Mouse (Mus musculus): ENCODE measurements around the gene Atf3. TPM values are rescaled to one million over a fixed set of nuclear protein-coding genes. Genes with fewer than 3 reads are reported as not detected.

Atf3 gene
- polyA plus RNA-seq, 1 experiment = 1.6 TPM

DNA sequence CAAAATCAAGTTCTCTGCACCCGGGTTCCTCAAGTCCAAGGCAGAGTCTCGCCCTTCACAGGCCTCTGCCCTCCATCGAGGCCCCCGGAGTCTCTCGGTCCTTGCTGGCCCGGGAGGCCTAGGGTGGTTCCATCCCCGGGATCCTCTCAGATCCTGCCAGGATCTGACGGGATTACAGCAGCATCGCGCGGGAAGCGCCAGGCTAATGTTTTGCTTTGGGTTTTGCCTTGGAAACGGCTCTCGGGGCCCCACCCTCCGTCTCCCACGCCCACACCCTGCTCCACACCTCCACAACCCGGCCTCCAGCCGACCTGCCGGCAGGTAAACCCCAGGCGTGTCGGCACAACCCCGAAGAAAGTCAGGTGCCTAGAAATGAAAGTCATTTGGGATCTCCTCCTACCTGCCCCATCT is 33.0 kb downstream of the Atf3 start:
- Histone ChIP-seq H3K4me1 (ENCODE audit: control insufficient read depth, insufficient read depth, insufficient read length) (peaks cover 20% of the 10 kb centered on the region; the same call in 1 of the 2 replicates), H3K36me3 (ENCODE audit: control insufficient read depth, insufficient read depth, low read length) (no peaks in the 10 kb centered on the region), H3K27ac (ENCODE audit: insufficient read depth, low read length) (no peak overlapping the region), H3K4me3 (ENCODE audit: extremely low read depth, insufficient read depth, insufficient read length) (peak overlapping the region; percentile 65; the same call in 1 of the 2 replicates), H3K27me3 (ENCODE audit: control insufficient read depth, insufficient read depth, low read length) (peaks cover 24% of the 10 kb centered on the region)
- 3% methylated on average over 22 of the region's 22 CpGs for WGBS
- DNase-seq (ENCODE audit: low read depth in 1 of 2, low spot score in 2 of 2) = no peak
- TF ChIP-seq POLR2A (IDR thresholded peaks at IDR 0.05; ENCODE audit: low read depth, low read length) (no peak), CTCF (IDR thresholded peaks at IDR 0.05; ENCODE audit: extremely low read depth, insufficient read depth, insufficient read length, insufficient replicate concordance) (no peak)

GRCm38 (mm10) chr1:191184066-191184815 is 33.6 kb downstream of the Atf3 start:
- Histone ChIP-seq H3K4me3 (ENCODE audit: extremely low read depth, insufficient read depth, insufficient read length) (peak overlapping the region; percentile 65), H3K36me3 (ENCODE audit: control insufficient read depth, insufficient read depth, low read length) (no peaks in the 10 kb centered on the region), H3K27me3 (ENCODE audit: control insufficient read depth, insufficient read depth, low read length) (peaks cover 25% of the 10 kb centered on the region), H3K27ac (ENCODE audit: insufficient read depth, low read length) (no peak overlapping the region), H3K4me1 (ENCODE audit: control insufficient read depth, insufficient read depth, insufficient read length) (peaks cover 20% of the 10 kb centered on the region; the same call in 1 of the 2 replicates)
- no peak for DNase-seq (ENCODE audit: low read depth in 1 of 2, low spot score in 2 of 2)
- TF ChIP-seq POLR2A (IDR thresholded peaks at IDR 0.05; ENCODE audit: low read depth, low read length) (no peak), CTCF (IDR thresholded peaks at IDR 0.05; ENCODE audit: extremely low read depth, insufficient read depth, insufficient read length, insufficient replicate concordance) (no peak)
- 5% methylated on average over 42 of the region's 42 CpGs for WGBS

DNA sequence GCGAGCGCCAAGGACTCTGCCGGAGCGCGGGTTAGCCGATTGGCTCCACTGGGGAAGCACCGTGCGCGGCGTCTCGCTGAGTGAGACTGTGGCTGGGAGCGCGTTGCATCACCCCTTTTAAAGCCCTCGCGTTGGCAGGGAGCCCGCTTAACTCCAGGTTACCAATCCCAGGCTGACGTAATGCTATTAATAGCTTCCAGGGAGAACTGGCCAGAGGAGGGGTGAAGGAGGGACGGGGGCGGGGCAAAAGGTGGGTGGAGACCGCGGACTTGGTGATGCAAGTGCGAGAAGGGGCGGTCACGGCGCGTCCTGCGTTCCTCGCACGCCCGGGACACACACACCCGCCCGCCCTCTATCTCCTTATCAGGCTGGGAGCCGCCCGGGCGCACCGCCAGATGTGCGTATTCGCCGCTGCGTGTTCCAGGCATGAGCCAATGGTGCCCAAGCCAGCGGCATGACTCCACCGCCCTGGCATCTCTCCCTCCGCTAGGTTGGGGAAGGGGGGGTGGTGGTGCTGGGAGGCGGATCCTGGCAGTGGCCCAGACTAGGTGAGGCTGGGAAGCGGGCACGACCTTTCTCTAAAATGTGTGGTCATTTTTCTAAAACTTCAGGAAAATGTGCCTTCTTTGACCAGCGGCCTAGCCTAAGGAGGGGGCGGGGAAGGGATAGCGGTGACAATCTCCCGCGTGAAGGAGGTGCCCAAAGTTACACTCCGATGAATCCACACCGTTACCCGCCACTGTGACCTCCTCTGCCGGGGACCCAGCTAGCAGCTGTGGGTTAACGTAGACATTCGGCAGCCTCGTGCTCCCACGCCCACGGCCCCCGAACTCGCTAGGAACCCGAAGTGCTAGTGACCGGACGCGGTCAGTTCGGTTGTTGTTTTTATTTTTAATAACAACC is 34.4 kb downstream of the Atf3 start:
- TF ChIP-seq CTCF (IDR thresholded peaks at IDR 0.05; ENCODE audit: extremely low read depth, insufficient read depth, insufficient read length, insufficient replicate concordance) (no peak), POLR2A (IDR thresholded peaks at IDR 0.05; ENCODE audit: low read depth, low read length) (peak; percentile 4; the same call in 1 of the 2 replicates)
- H3K27ac ChIP-seq (ENCODE audit: insufficient read depth, low read length) = peak overlapping the region; percentile 51
- H3K4me3 ChIP-seq (ENCODE audit: extremely low read depth, insufficient read depth, insufficient read length) = peak overlapping the region; percentile 65
- DNase-seq (ENCODE audit: low read depth in 1 of 2, low spot score in 2 of 2) = peak; percentile 41 to 57
- H3K36me3 ChIP-seq (ENCODE audit: control insufficient read depth, insufficient read depth, low read length) = no peaks in the 10 kb centered on the region
- 2% methylated on average over 67 of the region's 67 CpGs for WGBS
- H3K4me1 ChIP-seq (ENCODE audit: control insufficient read depth, insufficient read depth, insufficient read length) = peaks cover 20% of the 10 kb centered on the region; the same call in 1 of the 2 replicates
- peaks cover 25% of the 10 kb centered on the region for H3K27me3 ChIP-seq (ENCODE audit: control insufficient read depth, insufficient read depth, low read length)

DNA sequence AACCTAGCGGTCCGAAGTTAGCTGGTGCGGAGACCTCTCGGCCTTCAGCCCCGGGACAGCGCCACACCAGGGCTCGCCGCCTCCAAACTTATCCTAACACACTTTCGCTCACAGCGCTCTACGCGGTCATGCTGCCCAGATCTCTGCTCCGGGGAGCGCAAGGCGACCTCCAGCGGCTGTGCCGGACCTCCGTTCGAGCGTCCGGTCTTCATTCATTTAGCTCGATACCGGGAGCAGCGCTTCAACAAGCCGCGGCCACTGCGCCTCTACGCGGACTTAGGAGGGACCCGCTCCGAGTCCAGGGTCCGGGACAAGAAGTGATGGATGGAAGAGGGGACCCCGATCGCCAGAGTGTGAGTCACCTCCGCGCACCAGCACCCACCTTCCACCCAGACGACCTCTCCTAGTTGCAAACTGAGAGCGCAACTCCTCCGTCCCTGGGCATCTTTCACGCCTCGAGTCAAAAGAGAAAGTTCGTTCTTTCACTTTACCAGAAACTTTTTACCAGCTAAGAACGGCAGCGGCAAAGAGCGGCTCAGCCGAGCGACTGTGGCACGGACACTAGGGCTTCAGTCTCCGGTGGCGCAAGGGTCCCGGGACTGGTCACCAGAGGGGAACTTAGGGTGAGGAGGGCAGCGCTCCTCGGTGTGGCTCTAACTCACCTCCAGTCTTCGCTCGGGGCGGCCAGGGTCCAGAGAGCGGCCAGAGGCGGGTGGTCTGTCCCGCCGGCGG is 35.2 kb downstream of the Atf3 start:
- no peaks in the 10 kb centered on the region for H3K36me3 ChIP-seq (ENCODE audit: control insufficient read depth, insufficient read depth, low read length)
- under 1% methylated on average over 61 of the region's 61 CpGs for WGBS
- H3K27me3 ChIP-seq (ENCODE audit: control insufficient read depth, insufficient read depth, low read length) = peaks cover 25% of the 10 kb centered on the region
- H3K27ac ChIP-seq (ENCODE audit: insufficient read depth, low read length) = peak overlapping the region; percentile 51
- H3K4me1 ChIP-seq (ENCODE audit: control insufficient read depth, insufficient read depth, insufficient read length) = peaks cover 20% of the 10 kb centered on the region; the same call in 1 of the 2 replicates
- DNase-seq (ENCODE audit: low read depth in 1 of 2, low spot score in 2 of 2) = peak in 1 of 2 experiments; percentile 37
- peak overlapping the region; percentile 65 for H3K4me3 ChIP-seq (ENCODE audit: extremely low read depth, insufficient read depth, insufficient read length)
- no peak for TF ChIP-seq POLR2A (IDR thresholded peaks at IDR 0.05; ENCODE audit: low read depth, low read length)
- no peak for TF ChIP-seq CTCF (IDR thresholded peaks at IDR 0.05; ENCODE audit: extremely low read depth, insufficient read depth, insufficient read length, insufficient replicate concordance)

- H3K36me3 ChIP-seq (ENCODE audit: control insufficient read depth, insufficient read depth, low read length) = no peaks in the 10 kb centered on the region
- H3K4me3 ChIP-seq (ENCODE audit: extremely low read depth, insufficient read depth, insufficient read length) = no peak overlapping the region
- 41% methylated on average over 12 of the region's 12 CpGs for WGBS
- peaks cover 20% of the 10 kb centered on the region; the same call in 1 of the 2 replicates for H3K4me1 ChIP-seq (ENCODE audit: control insufficient read depth, insufficient read depth, insufficient read length)
- H3K27ac ChIP-seq (ENCODE audit: insufficient read depth, low read length) = no peak overlapping the region
- no peak for TF ChIP-seq POLR2A (IDR thresholded peaks at IDR 0.05; ENCODE audit: low read depth, low read length)
- TF ChIP-seq CTCF (IDR thresholded peaks at IDR 0.05; ENCODE audit: extremely low read depth, insufficient read depth, insufficient read length, insufficient replicate concordance) = no peak
- no peak for DNase-seq (ENCODE audit: low read depth in 1 of 2, low spot score in 2 of 2)
- peaks cover 25% of the 10 kb centered on the region for H3K27me3 ChIP-seq (ENCODE audit: control insufficient read depth, insufficient read depth, low read length)
Measured at GRCm38 (mm10) chr1:191181469-191182259, 36.2 kb downstream of the Atf3 start.
